Mouse (Mus musculus) gastrocnemius, postnatal 4 days (tissue): ENCODE results near the gene Rasgrf2. TPM values are rescaled to one million over a fixed set of nuclear protein-coding genes. Genes with fewer than 3 reads are reported as not detected.

ENCODE experiments used
- DNase-seq, 2 experiments: peaks; one replicate each; pipeline ENCODE4 v3.0.0; 2021 to 2022; ENCODE audit warnings: low spot score in 2 of 2, mixed read lengths in 2 of 2
- total RNA-seq, 2 experiments: library from RNA; stranded (reverse); gene quantifications; 2 replicates each; pipeline ENCODE4 v1.2.3; 2021

Gene Rasgrf2
- total RNA-seq, 2 experiments from 2014 or later: 0.91 to 1.4 TPM

- no peak for DNase-seq
Measured at GRCm38 (mm10) chr13:91955646-91956045, 175.8 kb downstream of the Rasgrf2 start.

GRCm38 (mm10) chr13:91955175-91955574 lies 176.3 kb downstream of the Rasgrf2 start:
- no peak for DNase-seq

- no peak for DNase-seq
Measured at GRCm38 (mm10) chr13:91940113-91940512, 191.3 kb downstream of the Rasgrf2 start.

GRCm38 (mm10) chr13:91938826-91939225 lies 192.6 kb downstream of the Rasgrf2 start:
- DNase-seq: no peak

- DNase-seq: no peak
Measured at GRCm38 (mm10) chr13:91937232-91937631, 194.2 kb downstream of the Rasgrf2 start.

- DNase-seq: no peak
Measured at GRCm38 (mm10) chr13:91932122-91932521, 199.3 kb downstream of the Rasgrf2 start.

- DNase-seq: no peak
Measured at GRCm38 (mm10) chr13:91929943-91930726, 201.3 kb downstream of the Rasgrf2 start.

- no peak for DNase-seq
Measured at GRCm38 (mm10) chr13:91928605-91929389, 202.7 kb downstream of the Rasgrf2 start.

GRCm38 (mm10) chr13:91921010-91921409 lies 210.4 kb downstream of the Rasgrf2 start:
- DNase-seq: no peak

- no peak for DNase-seq
Measured at GRCm38 (mm10) chr13:91918764-91919163, 212.7 kb downstream of the Rasgrf2 start.

- no peak for DNase-seq
Measured at GRCm38 (mm10) chr13:91917835-91918234, 213.6 kb downstream of the Rasgrf2 start.

GRCm38 (mm10) chr13:91916308-91916707 lies 215.1 kb downstream of the Rasgrf2 start:
- no peak for DNase-seq

GRCm38 (mm10) chr13:91915582-91916239 lies 215.7 kb downstream of the Rasgrf2 start:
- DNase-seq: no peak

GRCm38 (mm10) chr13:91915192-91915581 lies 216.3 kb downstream of the Rasgrf2 start:
- DNase-seq: no peak

- no peak for DNase-seq
Measured at GRCm38 (mm10) chr13:91911652-91912051, 219.8 kb downstream of the Rasgrf2 start.

- no peak for DNase-seq
Measured at GRCm38 (mm10) chr13:91911211-91911610, 220.2 kb downstream of the Rasgrf2 start.

- peak; percentile 51 to 79 for DNase-seq
Measured at GRCm38 (mm10) chr13:91908202-91908980, 223.1 kb downstream of the Rasgrf2 start.

- DNase-seq: no peak
Measured at GRCm38 (mm10) chr13:91906338-91906737, 225.1 kb downstream of the Rasgrf2 start.

GRCm38 (mm10) chr13:91896476-91896875 lies 235.0 kb downstream of the Rasgrf2 start:
- no peak for DNase-seq

GRCm38 (mm10) chr13:91893132-91893531 lies 238.3 kb downstream of the Rasgrf2 start:
- no peak for DNase-seq

- DNase-seq: no peak
Measured at GRCm38 (mm10) chr13:91890031-91890619, 241.3 kb downstream of the Rasgrf2 start.
